Mouse (Mus musculus): ENCODE data around the gene Cyp2w1. TPM values are rescaled to one million over a fixed set of nuclear protein-coding genes. Genes with fewer than 3 reads are reported as not detected.

Cyp2w1 gene
- polyA plus RNA-seq (2012; rRNA removed; ENCODE audit: low replicate concordance): 0.37 and 0.52 TPM in 2 replicates

GRCm38 (mm10) chr5:139352317-139352716 lies at the start of gene Cyp2w1:
TSS of gene Cyp2w1 (plus strand) at chr5:139352617.

DNA sequence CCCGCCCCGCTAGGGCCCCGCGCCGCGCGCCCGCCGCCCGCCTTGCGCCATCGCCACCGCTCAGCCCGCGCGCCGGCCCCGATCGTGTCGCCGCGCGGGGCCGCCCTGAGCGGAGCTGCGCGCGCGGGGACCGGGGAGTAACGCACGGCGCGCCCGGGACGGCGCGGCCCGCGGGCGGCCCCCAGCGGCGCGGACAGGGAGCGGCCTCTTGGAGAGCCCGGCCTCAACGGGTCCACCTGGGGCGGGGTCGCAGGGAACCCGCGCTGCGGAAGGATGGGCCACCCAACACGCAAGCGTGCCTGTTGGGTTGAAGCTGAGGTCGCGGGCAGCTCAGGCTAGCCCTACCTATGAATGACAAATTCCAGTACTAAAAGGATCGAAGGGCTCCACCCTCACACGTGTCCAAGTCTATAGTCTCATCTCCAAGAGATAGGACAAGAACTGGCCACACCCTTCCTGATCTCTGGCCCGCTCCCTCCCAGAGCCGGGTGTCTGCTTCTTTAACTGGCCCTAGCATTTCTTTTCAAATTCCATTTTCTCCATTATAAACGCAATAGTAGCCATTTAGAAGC lies 26.9 kb upstream of the Cyp2w1 start, which contains the start of gene Adap1:
Gene Adap1, minus strand, starts transcription at position 228 of the 572 bp plus-strand sequence.

DNA sequence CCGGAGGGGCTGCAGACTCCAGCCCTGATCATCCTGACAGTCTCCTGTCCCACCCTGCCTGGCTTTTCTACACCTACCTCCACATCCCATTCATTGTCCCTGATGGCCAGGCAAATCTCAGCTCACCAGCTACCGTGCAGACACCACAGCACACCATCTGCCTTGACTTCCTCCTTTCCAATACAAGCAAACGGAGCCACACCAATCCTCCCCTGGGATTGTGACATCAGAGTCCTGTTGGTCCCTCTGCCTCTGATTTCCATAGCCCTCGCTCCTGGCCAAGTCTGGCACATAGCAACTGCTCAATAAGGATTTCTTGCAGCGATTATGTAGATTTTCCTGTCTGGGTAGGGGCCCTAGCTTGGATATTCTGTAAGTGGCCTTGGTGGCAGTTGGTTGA lies 1.3 kb upstream of the Cyp2w1 start, which contains the start of gene Cox19:
Gene Cox19, minus strand, starts transcription at position 285 of the 400 bp plus-strand sequence.

DNA sequence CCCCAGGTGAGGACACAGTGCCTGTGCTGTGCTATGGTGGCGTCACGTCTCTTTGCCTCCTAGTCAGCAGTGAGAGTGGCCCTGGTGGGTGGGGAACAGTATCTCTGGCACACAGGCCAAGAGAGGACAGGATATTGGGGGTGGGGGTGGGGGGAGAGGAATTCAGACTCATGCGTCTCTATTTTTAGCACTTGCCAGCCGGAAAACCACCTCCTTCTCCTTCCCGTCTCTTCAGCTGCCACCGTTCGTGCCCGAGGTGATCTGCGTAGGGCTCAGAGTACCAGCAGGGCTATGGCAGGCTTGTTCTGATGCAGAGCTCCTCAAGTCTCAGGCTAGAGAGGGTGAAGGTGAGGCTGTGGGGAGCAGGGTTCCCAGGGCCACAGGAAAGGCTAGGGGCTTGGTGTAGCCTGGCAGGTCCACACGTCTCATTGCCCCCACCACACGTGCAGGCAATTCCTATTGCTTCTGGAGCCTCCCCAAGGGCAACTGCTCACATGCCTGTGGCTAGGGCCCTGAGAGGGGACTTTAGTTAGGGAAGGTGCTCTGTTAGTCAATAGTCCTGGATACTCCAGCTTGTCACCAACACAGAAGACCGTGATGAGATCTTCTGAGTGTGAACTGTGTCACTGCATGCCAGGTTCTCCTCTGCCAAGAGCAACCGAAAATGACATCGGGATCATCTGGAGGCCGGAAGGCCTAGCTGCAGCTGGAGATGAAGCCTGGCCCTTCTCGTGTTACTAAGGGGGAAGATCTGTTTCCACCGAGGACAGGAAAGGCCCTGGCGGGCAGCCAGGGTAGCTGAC lies 25.3 kb downstream of the Cyp2w1 start, which contains the start of gene Gpr146:
Gene Gpr146, plus strand, starts transcription at position 230 of the 803 bp plus-strand sequence.

GRCm38 (mm10) chr5:139404801-139405401 lies 52.5 kb downstream of the Cyp2w1 start, which contains the start of gene C130050O18Rik:
TSS of gene C130050O18Rik (plus strand) at chr5:139405280.

Other genes starting within 250 kb of the Cyp2w1 start
- gene Prkar1b, start 202.6 kb upstream of the Cyp2w1 start, polyA plus RNA-seq (2012; rRNA removed; ENCODE audit: low replicate concordance): 6.4 and 7.6 TPM in 2 replicates
- gene Dnaaf5, start 202.4 kb upstream of the Cyp2w1 start, polyA plus RNA-seq (2012; rRNA removed; ENCODE audit: low replicate concordance): 19.0 and 30.5 TPM in 2 replicates
- 29.3 and 52.6 TPM in 2 replicates for gene Sun1, start 152.0 kb upstream of the Cyp2w1 start, polyA plus RNA-seq (2012; rRNA removed; ENCODE audit: low replicate concordance)
- 72.3 and 133 TPM in 2 replicates for gene Get4, start 100.3 kb upstream of the Cyp2w1 start, polyA plus RNA-seq (2012; rRNA removed; ENCODE audit: low replicate concordance)
- 23.1 and 40.8 TPM in 2 replicates for gene Adap1, start 27.0 kb upstream of the Cyp2w1 start, polyA plus RNA-seq (2012; rRNA removed; ENCODE audit: low replicate concordance)
- gene Cox19, start 1.2 kb upstream of the Cyp2w1 start, polyA plus RNA-seq (2012; rRNA removed; ENCODE audit: low replicate concordance): 126 and 169 TPM in 2 replicates
- gene Gpr146, start 25.1 kb downstream of the Cyp2w1 start, polyA plus RNA-seq (2012; rRNA removed; ENCODE audit: low replicate concordance): 63.0 and 67.3 TPM in 2 replicates
- gene C130050O18Rik, start 52.7 kb downstream of the Cyp2w1 start, polyA plus RNA-seq (2012; rRNA removed; ENCODE audit: low replicate concordance): 2.9 TPM in 2 replicates
- 2.6 and 2.9 TPM in 2 replicates for gene Gper1, start 70.5 kb downstream of the Cyp2w1 start, polyA plus RNA-seq (2012; rRNA removed; ENCODE audit: low replicate concordance)
- gene 3110082I17Rik, start 107.9 kb downstream of the Cyp2w1 start, polyA plus RNA-seq (2012; rRNA removed; ENCODE audit: low replicate concordance): 8.9 and 11.4 TPM in 2 replicates
- gene Zfand2a, start 131.9 kb downstream of the Cyp2w1 start, polyA plus RNA-seq (2012; rRNA removed; ENCODE audit: low replicate concordance): 9.3 and 16.1 TPM in 2 replicates
- gene Uncx, start 190.9 kb downstream of the Cyp2w1 start, polyA plus RNA-seq (2012; rRNA removed; ENCODE audit: low replicate concordance): not detected in 2 replicates

All from mammary gland, adult 2 months (tissue).